Comparison of ENCODE assay signal across 13 mouse cellular contexts in the genomic region with DNA sequence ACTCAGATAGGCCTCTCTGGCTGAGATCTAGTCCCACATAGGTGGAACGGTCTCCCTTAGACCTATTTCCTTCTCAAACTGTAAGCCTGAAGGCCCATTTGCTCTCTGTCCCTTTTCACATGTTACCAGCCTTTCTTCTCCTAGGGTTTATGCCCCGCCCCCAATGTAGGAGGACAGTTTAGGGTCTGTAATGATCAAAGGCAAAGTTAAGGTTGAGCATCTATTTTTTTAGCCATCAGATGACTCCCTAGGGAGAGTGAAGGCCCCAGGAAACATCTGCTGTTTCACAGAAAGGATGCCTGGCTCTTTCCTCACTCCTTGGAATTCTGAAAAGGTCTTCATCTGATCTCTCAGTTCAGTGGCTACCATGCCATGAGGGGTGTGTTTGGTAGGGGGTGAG.
DNase-seq lines count a peak whose midpoint lies in the region; ATAC-seq and TF ChIP-seq lines count a peak whose summit lies in the region.
"Had no signal": no experiment of that assay in that cellular context is flagged by ENCODE, and none has a peak within 500 bp of the region (broad histone marks: within the 10 kb centered on the region; RNA-seq: fewer than 3 reads in every experiment).

No protein-coding gene starts in this region.

- DNase-seq in heart, adult 11 months = peak; percentile 90
- DNase-seq in kidney, postnatal 14 days = peak; percentile 20
- DNase-seq in kidney, postnatal 25 days = no peak
- DNase-seq in limb, embryonic 11.5 days (ENCODE audit: low spot score) = peak; percentile 21
- no peak for DNase-seq in layer of hippocampus, postnatal 36 days
- no peak for DNase-seq in thymus, postnatal 4 days
- DNase-seq: adrenal gland, adult 2 months; retina, postnatal 1 day; thymus, postnatal 14 days had no signal

- H3K4me3 ChIP-seq in heart, embryonic 11.5 days (ENCODE audit: low read depth, low read length) = no peak overlapping the region
- H3K4me3 ChIP-seq in cortical plate, adult 2 months (ENCODE audit: insufficient read depth, low read length) = no peak overlapping the region
- no peak overlapping the region for H3K4me3 ChIP-seq in limb, embryonic 11.5 days (ENCODE audit: low read depth, low read length)

- TF ChIP-seq CTCF in cortical plate, adult 2 months (IDR thresholded peaks at IDR 0.05; ENCODE audit: extremely low read depth, insufficient read depth, low read length) = no peak

- WGBS in heart, embryonic 11.5 days (ENCODE audit: insufficient replicate concordance) = 74% methylated on average over 2 of the region's 2 CpGs
- WGBS in limb, embryonic 11.5 days = 77% methylated on average over 2 of the region's 2 CpGs

- no peak overlapping the region for H3K9ac ChIP-seq in heart, embryonic 11.5 days (ENCODE audit: low read depth, low read length)
- no peak overlapping the region for H3K9ac ChIP-seq in limb, embryonic 11.5 days (ENCODE audit: low read length)

- no peak overlapping the region for H3K27ac ChIP-seq in heart, embryonic 11.5 days (ENCODE audit: low read depth, low read length)
- 0 out of 2 replicates have a peak overlapping the region, but pooled peaks have one; percentile 13 for H3K27ac ChIP-seq in cortical plate, adult 2 months (ENCODE audit: insufficient read depth, low read length)
- no peak overlapping the region for H3K27ac ChIP-seq in limb, embryonic 11.5 days (replicated peaks; ENCODE audit: low read depth, low read length)

- H3K27me3 ChIP-seq in heart, embryonic 11.5 days (ENCODE audit: control insufficient read depth, insufficient read depth, low read length) = no peaks in the 10 kb centered on the region
- H3K27me3 ChIP-seq in limb, embryonic 11.5 days (ENCODE audit: control insufficient read depth, insufficient read depth, low read length) = no peaks in the 10 kb centered on the region

- H3K9me3 ChIP-seq in heart, embryonic 11.5 days (replicated peaks; ENCODE audit: control insufficient read depth, low read length) = no peaks in the 10 kb centered on the region
- H3K9me3 ChIP-seq in limb, embryonic 11.5 days (ENCODE audit: control insufficient read depth, low read length) = no peaks in the 10 kb centered on the region

- TF ChIP-seq POLR2A in cortical plate, adult 2 months (IDR thresholded peaks at IDR 0.05; ENCODE audit: extremely low read depth, insufficient read depth, low read length) = no peak

- no peak for ATAC-seq in heart, embryonic 11.5 days (replicated peaks; ENCODE audit: insufficient number of reproducible peaks, low FRiP score, low TSS enrichment)
- ATAC-seq in limb, embryonic 11.5 days (ENCODE audit: insufficient number of reproducible peaks, low FRiP score, low TSS enrichment, low read depth) = no peak
- ATAC-seq: forebrain, embryonic 14.5 days had no signal

- H3K4me1 ChIP-seq in heart, embryonic 11.5 days (ENCODE audit: control insufficient read depth, insufficient read depth, low read length) = no peaks in the 10 kb centered on the region
- H3K4me1 ChIP-seq in cortical plate, adult 2 months (ENCODE audit: control insufficient read depth, insufficient read depth, low read length) = peaks cover 1% of the 10 kb centered on the region; the same call in 1 of the 2 replicates
- peaks cover 16% of the 10 kb centered on the region for H3K4me1 ChIP-seq in limb, embryonic 11.5 days (ENCODE audit: control insufficient read depth, insufficient read depth, low read length)

- H3K36me3 ChIP-seq in heart, embryonic 11.5 days (ENCODE audit: control insufficient read depth, insufficient read depth, low read length) = no peaks in the 10 kb centered on the region
- no peaks in the 10 kb centered on the region for H3K36me3 ChIP-seq in limb, embryonic 11.5 days (ENCODE audit: control insufficient read depth, insufficient read depth, low read length)

- no peak overlapping the region for H3K4me2 ChIP-seq in heart, embryonic 11.5 days
- H3K4me2 ChIP-seq in limb, embryonic 11.5 days (ENCODE audit: low read depth, severe bottlenecking) = no peak overlapping the region
- H3K4me2 ChIP-seq: midbrain, embryonic 11.5 days had no signal

Comparison
In these comparisons a context has a peak if more than half of its experiments do, and no peak if none do; other contexts are left out.
1. DNase-seq: peak in heart, adult 11 months (single experiment), kidney, postnatal 14 days (single experiment) and limb, embryonic 11.5 days (single experiment); none in kidney, postnatal 25 days (0 of 2), layer of hippocampus, postnatal 36 days (0 of 2) and thymus, postnatal 4 days (single experiment).